Mouse (Mus musculus) heart, postnatal 0 days (tissue): ENCODE measurements at regions not wholly inside any gene's neighbourhood (a gene's known extent, or its start where the extent isn't known, plus 50 kb on each side); places are given as distances from the start of the nearest gene placed in this dataset.

Source experiments
- ATAC-seq: fragments of 200-750 bp; cut with Nextera tagmentation; 2 replicates; pipeline ENCODE4 v1.8.0; 2017; ENCODE audit warnings: low read depth, moderate number of reproducible peaks, moderate library complexity; ENCODE audit not compliant: insufficient read depth
- DNase-seq: peaks from one replicate; pipeline ENCODE4 v3.0.0-alpha.2; 2016; ENCODE audit warnings: low spot score
- H3K27ac ChIP-seq: fragments of 300-500 bp; sonication (generic); 2 replicates; pipeline ENCODE4 v1.5.1; 2014; ENCODE audit warnings: low read depth, mild to moderate bottlenecking
- H3K27me3 ChIP-seq: fragments of 300-500 bp; sonication (generic); 2 replicates; pipeline ENCODE4 v1.6.1; 2014; ENCODE audit warnings: low read length, mixed read lengths; ENCODE audit not compliant: control insufficient read depth, insufficient read depth
- H3K36me3 ChIP-seq: fragments of 300-500 bp; sonication (generic); replicated peaks from 2 replicates; pipeline ENCODE4 v1.6.1; 2014; ENCODE audit warnings: low read length, mixed read lengths; ENCODE audit not compliant: control insufficient read depth, insufficient read depth
- H3K4me1 ChIP-seq: fragments of 300-500 bp; sonication (generic); 2 replicates; pipeline ENCODE4 v1.6.1; 2014; ENCODE audit warnings: antibody characterized with exemption; ENCODE audit not compliant: control insufficient read depth, insufficient read depth
- H3K4me2 ChIP-seq: fragments of 300-500 bp; sonication (generic); 2 replicates; pipeline ENCODE4 v1.6.1; 2014; ENCODE audit warnings: low read depth, mild to moderate bottlenecking, low read length, moderate library complexity
- H3K4me3 ChIP-seq: fragments of 300-500 bp; sonication (generic); 2 replicates; pipeline ENCODE4 v1.5.1; 2014; ENCODE audit warnings: low read depth, low read length
- H3K9ac ChIP-seq: fragments of 300-500 bp; sonication (generic); replicated peaks from 2 replicates; pipeline ENCODE4 v1.6.1; 2014; ENCODE audit warnings: low read depth, low read length, mixed read lengths
- H3K9me3 ChIP-seq: fragments of 300-500 bp; sonication (generic); replicated peaks from 2 replicates; pipeline ENCODE4 v1.6.1; 2016; ENCODE audit warnings: low read length; ENCODE audit not compliant: control insufficient read depth
- CTCF ChIP-seq: IDR thresholded peaks from 2 replicates; pipeline ENCODE4 v1.5.1; 2016; ENCODE audit warnings: antibody characterized with exemption, control low read depth, low read depth
- EP300 ChIP-seq: IDR thresholded peaks from 2 replicates; pipeline ENCODE4 v1.6.1; 2016; ENCODE audit warnings: antibody characterized with exemption, low read depth
- whole genome bisulfite sequencing: fragments of 180-500 bp; shearing (Covaris S2); extraction: QIAGEN DNeasy Blood & Tissue Kit; methylation state at CpG from one replicate; pipeline ENCODE4 v1.1.7; 2014; 5-methylcytosine and 5-hydroxymethylcytosine counted together

DNA sequence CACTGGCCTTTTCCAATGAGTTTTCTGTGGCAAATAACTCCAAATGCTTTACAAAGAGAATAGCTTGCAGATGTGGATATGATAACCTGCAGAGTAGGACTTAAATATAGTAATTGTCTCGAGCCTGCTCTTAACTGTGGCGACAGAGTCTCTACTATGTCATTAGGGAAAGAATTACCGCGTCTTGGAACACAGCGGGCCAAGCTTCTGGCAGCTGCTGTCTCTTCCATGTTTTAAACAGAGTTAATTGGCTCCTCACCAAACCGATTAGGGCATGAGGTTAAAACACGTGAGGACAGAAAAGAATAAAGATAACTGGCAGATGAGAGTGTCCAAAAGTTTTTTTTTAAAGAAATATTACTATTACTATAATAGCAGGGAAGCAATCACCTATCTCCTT is 134.2 kb upstream of the Pik3r1 start:
- ATAC-seq (no peak), DNase-seq (no peak)
- Histone ChIP-seq H3K9ac (no peak overlapping the region), H3K4me1 (no peaks in the 10 kb centered on the region), H3K27ac (no peak overlapping the region), H3K9me3 (no peaks in the 10 kb centered on the region), H3K4me3 (no peak overlapping the region), H3K36me3 (no peaks in the 10 kb centered on the region), H3K4me2 (no peak overlapping the region), H3K27me3 (no peaks in the 10 kb centered on the region)
- 45% methylated on average over 7 of the region's 7 CpGs for WGBS
- TF ChIP-seq CTCF = no peak
- no peak for TF ChIP-seq EP300

- no peak overlapping the region for H3K4me3 ChIP-seq
- ATAC-seq (no peak), DNase-seq (no peak)
- H3K36me3 ChIP-seq = no peaks in the 10 kb centered on the region
- H3K9ac ChIP-seq = no peak overlapping the region
- no peak overlapping the region for H3K27ac ChIP-seq
- H3K4me1 ChIP-seq = no peaks in the 10 kb centered on the region
- H3K27me3 ChIP-seq = no peaks in the 10 kb centered on the region
- TF ChIP-seq EP300 (no peak), CTCF (no peak)
- no peaks in the 10 kb centered on the region for H3K9me3 ChIP-seq
- 83% methylated on average over 7 of the region's 7 CpGs for WGBS
- no peak overlapping the region for H3K4me2 ChIP-seq
Measured at GRCm38 (mm10) chr13:101905909-101906676, 138.1 kb upstream of the Pik3r1 start.

- 69% methylated on average over 5 of the region's 5 CpGs for WGBS
- DNase-seq = no peak
- Histone ChIP-seq H3K27ac (no peak overlapping the region), H3K27me3 (no peaks in the 10 kb centered on the region), H3K4me1 (no peaks in the 10 kb centered on the region), H3K4me3 (no peak overlapping the region), H3K9me3 (no peaks in the 10 kb centered on the region), H3K9ac (no peak overlapping the region), H3K36me3 (no peaks in the 10 kb centered on the region), H3K4me2 (no peak overlapping the region)
- ATAC-seq = no peak
- no peak for TF ChIP-seq EP300
- TF ChIP-seq CTCF = no peak
Measured at GRCm38 (mm10) chr13:101909026-101909425, 141.0 kb upstream of the Pik3r1 start.

GRCm38 (mm10) chr13:101910687-101911086 is 142.7 kb upstream of the Pik3r1 start:
- WGBS = 88% methylated on average over 5 of the region's 5 CpGs
- no peak overlapping the region for H3K4me2 ChIP-seq
- no peak for DNase-seq
- H3K9me3 ChIP-seq = no peaks in the 10 kb centered on the region
- no peak overlapping the region for H3K27ac ChIP-seq
- peaks cover 14% of the 10 kb centered on the region for H3K4me1 ChIP-seq
- TF ChIP-seq EP300 = no peak
- TF ChIP-seq CTCF = no peak
- no peaks in the 10 kb centered on the region for H3K36me3 ChIP-seq
- no peaks in the 10 kb centered on the region for H3K27me3 ChIP-seq
- H3K9ac ChIP-seq = no peak overlapping the region
- no peak for ATAC-seq
- H3K4me3 ChIP-seq = no peak overlapping the region

- 83% methylated on average over 4 of the region's 4 CpGs for WGBS
- Histone ChIP-seq H3K9ac (no peak overlapping the region), H3K36me3 (no peaks in the 10 kb centered on the region), H3K27me3 (no peaks in the 10 kb centered on the region), H3K4me1 (peaks cover 26% of the 10 kb centered on the region), H3K4me3 (no peak overlapping the region), H3K27ac (no peak overlapping the region), H3K9me3 (no peaks in the 10 kb centered on the region), H3K4me2 (no peak overlapping the region)
- ATAC-seq (no peak), DNase-seq (no peak)
- TF ChIP-seq CTCF = no peak
- no peak for TF ChIP-seq EP300
Measured at GRCm38 (mm10) chr13:101914132-101914531, 146.1 kb upstream of the Pik3r1 start.
